Mouse (Mus musculus): ENCODE data around the gene Mrtfa. TPM values are rescaled to one million over a fixed set of nuclear protein-coding genes. Genes with fewer than 3 reads are reported as not detected.

The Mrtfa gene
- total and polyA plus RNA-seq, 3 experiments = 2.3 to 18.3 (median 17.2) TPM

DNA sequence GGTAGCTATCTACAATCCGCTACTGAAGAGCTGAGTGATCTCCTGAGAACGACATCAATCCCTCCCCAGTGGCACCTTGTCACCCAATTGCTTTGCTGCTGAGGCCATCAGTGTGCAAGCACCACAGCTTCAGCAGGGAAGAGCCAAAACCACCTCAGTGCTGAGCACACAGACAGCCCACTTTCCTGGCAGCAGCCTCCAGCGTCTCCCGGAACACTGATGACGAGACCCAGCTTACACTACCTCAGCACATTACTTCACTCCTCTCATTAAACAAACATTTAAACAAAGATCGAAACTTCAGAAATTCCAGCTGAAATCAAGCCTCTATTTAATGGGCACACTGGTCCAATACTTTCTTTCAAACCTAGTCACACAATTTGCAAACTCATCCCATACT, 21.8 kb downstream of the Mrtfa start:
- no peak for DNase-seq (ENCODE audit: low spot score)
- no peaks in the 10 kb centered on the region for H3K27me3 ChIP-seq (ENCODE audit: insufficient read depth, low read length)
- no peak for ATAC-seq (ENCODE audit: extremely low read depth, insufficient number of reproducible peaks, low FRiP score, poor library complexity, severe bottlenecking)
- no peak overlapping the region for H3K4me3 ChIP-seq (ENCODE audit: low read depth, low read length)
- peaks cover 7% of the 10 kb centered on the region for H3K36me3 ChIP-seq (replicated peaks)
- TF ChIP-seq GATA1 (IDR thresholded peaks at IDR 0.05; ENCODE audit: borderline replicate concordance, low read length) (no peak), GATA2 (IDR thresholded peaks at IDR 0.05; ENCODE audit: borderline replicate concordance, low read depth, low read length) (no peak), CTCF (IDR thresholded peaks at IDR 0.05; ENCODE audit: low read depth, low read length) (no peak), POLR2AphosphoS5 (IDR thresholded peaks at IDR 0.05; ENCODE audit: insufficient replicate concordance, low read depth, low read length) (no peak), TAL1 (conservative IDR thresholded peaks at IDR 0.05; ENCODE audit: low read depth, low read length) (no peak)
- no peaks in the 10 kb centered on the region for H3K4me1 ChIP-seq (ENCODE audit: insufficient read depth, low read depth, low read length)
- no peaks in the 10 kb centered on the region for H3K9me3 ChIP-seq (replicated peaks)

DNA sequence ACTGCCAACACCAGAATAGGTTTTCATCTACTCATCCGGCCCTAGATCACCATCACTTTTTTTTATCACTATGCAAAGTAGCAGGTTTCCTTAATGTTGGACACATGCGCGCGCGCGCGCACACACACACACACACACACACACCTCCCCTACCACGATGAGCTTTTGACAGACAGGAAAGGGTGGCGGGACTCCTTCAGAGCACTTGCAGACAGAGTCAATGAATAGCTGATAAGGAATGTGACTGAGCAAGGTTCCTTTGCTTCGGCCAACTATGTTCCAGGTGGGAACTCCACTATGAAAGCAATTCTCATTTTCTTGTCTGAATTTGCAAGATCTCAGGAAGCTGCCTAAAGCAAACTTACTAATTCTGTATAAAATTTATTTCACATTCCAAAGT, 22.7 kb downstream of the Mrtfa start:
- H3K4me3 ChIP-seq (ENCODE audit: low read depth, low read length) = no peak overlapping the region
- no peak for DNase-seq (ENCODE audit: low spot score)
- no peaks in the 10 kb centered on the region for H3K4me1 ChIP-seq (ENCODE audit: insufficient read depth, low read depth, low read length)
- no peak for ATAC-seq (ENCODE audit: extremely low read depth, insufficient number of reproducible peaks, low FRiP score, poor library complexity, severe bottlenecking)
- H3K9me3 ChIP-seq (replicated peaks) = no peaks in the 10 kb centered on the region
- peaks cover 7% of the 10 kb centered on the region for H3K36me3 ChIP-seq (replicated peaks)
- TF ChIP-seq POLR2AphosphoS5 (IDR thresholded peaks at IDR 0.05; ENCODE audit: insufficient replicate concordance, low read depth, low read length) (no peak), GATA1 (IDR thresholded peaks at IDR 0.05; ENCODE audit: borderline replicate concordance, low read length) (no peak), GATA2 (IDR thresholded peaks at IDR 0.05; ENCODE audit: borderline replicate concordance, low read depth, low read length) (no peak), TAL1 (conservative IDR thresholded peaks at IDR 0.05; ENCODE audit: low read depth, low read length) (no peak), CTCF (IDR thresholded peaks at IDR 0.05; ENCODE audit: low read depth, low read length) (no peak)
- H3K27me3 ChIP-seq (ENCODE audit: insufficient read depth, low read length) = no peaks in the 10 kb centered on the region

- H3K27me3 ChIP-seq (ENCODE audit: insufficient read depth, low read length) = no peaks in the 10 kb centered on the region
- DNase-seq (ENCODE audit: low spot score) = no peak
- no peak for ATAC-seq (ENCODE audit: extremely low read depth, insufficient number of reproducible peaks, low FRiP score, poor library complexity, severe bottlenecking)
- peaks cover 5% of the 10 kb centered on the region for H3K36me3 ChIP-seq (replicated peaks)
- no peak for TF ChIP-seq GATA1 (IDR thresholded peaks at IDR 0.05; ENCODE audit: borderline replicate concordance, low read length)
- no peak for TF ChIP-seq GATA2 (IDR thresholded peaks at IDR 0.05; ENCODE audit: borderline replicate concordance, low read depth, low read length)
- no peak for TF ChIP-seq POLR2AphosphoS5 (IDR thresholded peaks at IDR 0.05; ENCODE audit: insufficient replicate concordance, low read depth, low read length)
- TF ChIP-seq TAL1 (conservative IDR thresholded peaks at IDR 0.05; ENCODE audit: low read depth, low read length) = no peak
- no peak for TF ChIP-seq CTCF (IDR thresholded peaks at IDR 0.05; ENCODE audit: low read depth, low read length)
- no peak overlapping the region for H3K4me3 ChIP-seq (ENCODE audit: low read depth, low read length)
- H3K4me1 ChIP-seq (ENCODE audit: insufficient read depth, low read depth, low read length) = no peaks in the 10 kb centered on the region
- H3K9me3 ChIP-seq (replicated peaks) = no peaks in the 10 kb centered on the region
Observed at GRCm38 (mm10) chr15:81166291-81166690, 24.3 kb downstream of the Mrtfa start.

GRCm38 (mm10) chr15:81164560-81165310, 25.8 kb downstream of the Mrtfa start:
- DNase-seq (ENCODE audit: low spot score) = no peak
- TF ChIP-seq GATA1 (IDR thresholded peaks at IDR 0.05; ENCODE audit: borderline replicate concordance, low read length) (no peak), GATA2 (IDR thresholded peaks at IDR 0.05; ENCODE audit: borderline replicate concordance, low read depth, low read length) (no peak), POLR2AphosphoS5 (IDR thresholded peaks at IDR 0.05; ENCODE audit: insufficient replicate concordance, low read depth, low read length) (no peak), CTCF (IDR thresholded peaks at IDR 0.05; ENCODE audit: low read depth, low read length) (no peak), TAL1 (conservative IDR thresholded peaks at IDR 0.05; ENCODE audit: low read depth, low read length) (no peak)
- no peak for ATAC-seq (ENCODE audit: extremely low read depth, insufficient number of reproducible peaks, low FRiP score, poor library complexity, severe bottlenecking)

DNA sequence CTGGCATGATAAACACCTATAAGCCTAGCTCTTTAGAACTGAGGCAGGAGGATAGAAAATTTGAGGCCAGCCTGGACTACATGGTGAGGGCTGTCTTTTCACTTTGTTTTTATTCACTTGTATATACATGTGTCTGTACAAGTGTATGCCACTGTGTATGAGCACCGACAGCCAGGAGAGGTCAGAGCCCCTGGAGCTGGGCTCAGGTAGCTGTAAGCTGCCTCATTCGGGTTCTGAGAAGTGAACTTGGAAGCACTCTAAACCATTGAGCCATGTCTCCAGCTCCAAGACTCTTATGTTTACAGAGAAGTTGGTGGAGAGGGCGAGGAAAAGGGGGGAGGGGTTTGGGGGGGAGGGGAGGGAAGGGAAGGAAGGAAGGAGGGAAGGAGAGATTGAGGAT, 29.0 kb downstream of the Mrtfa start:
- Histone ChIP-seq H3K9me3 (replicated peaks) (no peaks in the 10 kb centered on the region), H3K4me3 (ENCODE audit: low read depth, low read length) (no peak overlapping the region), H3K36me3 (replicated peaks) (peaks cover 6% of the 10 kb centered on the region), H3K4me1 (ENCODE audit: insufficient read depth, low read depth, low read length) (no peaks in the 10 kb centered on the region), H3K27me3 (ENCODE audit: insufficient read depth, low read length) (no peaks in the 10 kb centered on the region)
- DNase-seq (ENCODE audit: low spot score) (no peak), ATAC-seq (ENCODE audit: extremely low read depth, insufficient number of reproducible peaks, low FRiP score, poor library complexity, severe bottlenecking) (no peak)
- TF ChIP-seq GATA2 (IDR thresholded peaks at IDR 0.05; ENCODE audit: borderline replicate concordance, low read depth, low read length) = no peak
- no peak for TF ChIP-seq GATA1 (IDR thresholded peaks at IDR 0.05; ENCODE audit: borderline replicate concordance, low read length)
- TF ChIP-seq CTCF (IDR thresholded peaks at IDR 0.05; ENCODE audit: low read depth, low read length) = no peak
- TF ChIP-seq TAL1 (conservative IDR thresholded peaks at IDR 0.05; ENCODE audit: low read depth, low read length) = no peak
- no peak for TF ChIP-seq POLR2AphosphoS5 (IDR thresholded peaks at IDR 0.05; ENCODE audit: insufficient replicate concordance, low read depth, low read length)

More at GRCm38 (mm10) chr15:81164560-81165310, 25.8 kb downstream of the Mrtfa start:
- peaks cover under 1% of the 10 kb centered on the region for H3K36me3 ChIP-seq (replicated peaks)
- no peaks in the 10 kb centered on the region for H3K27me3 ChIP-seq (ENCODE audit: insufficient read depth, low read length)
- no peaks in the 10 kb centered on the region for H3K4me1 ChIP-seq (ENCODE audit: insufficient read depth, low read depth, low read length)
- H3K4me3 ChIP-seq (ENCODE audit: low read depth, low read length) = no peak overlapping the region
- no peaks in the 10 kb centered on the region for H3K9me3 ChIP-seq (replicated peaks)

GRCm38 (mm10) chr15:81160677-81161076, 29.9 kb downstream of the Mrtfa start:
- Histone ChIP-seq H3K4me1 (ENCODE audit: insufficient read depth, low read depth, low read length) (no peaks in the 10 kb centered on the region), H3K27me3 (ENCODE audit: insufficient read depth, low read length) (no peaks in the 10 kb centered on the region), H3K9me3 (replicated peaks) (no peaks in the 10 kb centered on the region), H3K36me3 (replicated peaks) (peaks cover 6% of the 10 kb centered on the region), H3K4me3 (ENCODE audit: low read depth, low read length) (no peak overlapping the region)
- DNase-seq (ENCODE audit: low spot score) = no peak
- ATAC-seq (ENCODE audit: extremely low read depth, insufficient number of reproducible peaks, low FRiP score, poor library complexity, severe bottlenecking) = no peak
- TF ChIP-seq TAL1 (conservative IDR thresholded peaks at IDR 0.05; ENCODE audit: low read depth, low read length) (no peak), POLR2AphosphoS5 (IDR thresholded peaks at IDR 0.05; ENCODE audit: insufficient replicate concordance, low read depth, low read length) (no peak), GATA1 (IDR thresholded peaks at IDR 0.05; ENCODE audit: borderline replicate concordance, low read length) (no peak), GATA2 (IDR thresholded peaks at IDR 0.05; ENCODE audit: borderline replicate concordance, low read depth, low read length) (no peak), CTCF (IDR thresholded peaks at IDR 0.05; ENCODE audit: low read depth, low read length) (no peak)

All from G1E (cell line).